8 mouse cellular contexts compared by ENCODE assay signal in the genomic region with DNA sequence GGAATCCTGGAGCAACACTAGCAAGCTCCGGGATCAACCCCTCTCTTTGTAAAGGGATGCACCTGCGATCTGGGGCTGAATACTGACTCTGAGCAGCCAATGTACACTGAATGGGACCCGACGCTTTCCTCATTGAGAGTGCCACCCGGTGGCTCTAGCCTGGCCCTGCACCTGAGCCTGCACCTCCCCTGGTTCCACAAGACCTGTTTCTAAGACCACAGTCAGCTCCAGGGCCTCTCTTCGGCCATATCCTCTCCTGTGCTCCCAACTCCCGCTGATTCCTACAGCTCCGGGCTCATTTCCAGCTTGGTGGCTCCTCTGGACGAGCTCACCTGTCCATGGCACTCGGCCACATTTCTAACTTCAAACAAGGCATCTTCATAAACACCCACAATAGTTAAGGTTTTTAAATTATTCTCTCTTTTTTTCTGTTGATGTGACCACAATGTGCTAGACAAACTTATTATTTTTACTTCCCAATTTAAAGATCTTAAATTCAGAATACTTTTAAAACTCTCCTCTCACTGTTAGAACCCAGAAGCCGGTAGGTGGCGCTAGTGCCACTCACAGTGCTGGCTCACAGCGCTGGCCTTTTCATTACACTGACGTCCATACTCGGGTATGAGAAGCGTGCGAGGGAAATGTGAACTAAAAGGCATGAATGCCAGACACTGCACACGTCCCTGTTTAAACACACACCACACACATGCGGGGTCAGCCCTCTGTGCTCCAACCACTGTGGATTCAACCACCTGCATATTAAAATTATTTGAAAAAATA. TPM values are rescaled to one million over a fixed set of nuclear protein-coding genes. Genes with fewer than 3 reads are reported as not detected.
A peak's percentile ranks its signal among the peaks of the same experiment; 100 is the strongest.
DNase-seq lines count a peak whose midpoint lies in the region; ATAC-seq and TF ChIP-seq lines count a peak whose summit lies in the region.

No protein-coding gene starts in this region.

- no peak overlapping the region for H3K9ac ChIP-seq in heart, embryonic 13.5 days
- no peak overlapping the region for H3K9ac ChIP-seq in kidney, postnatal 0 days (ENCODE audit: low read depth, low read length)
- no peak overlapping the region for H3K9ac ChIP-seq in liver, embryonic 11.5 days (ENCODE audit: low read depth, low read length)
- H3K9ac ChIP-seq in neural tube, embryonic 12.5 days, result no peak overlapping the region
- no peak overlapping the region for H3K9ac ChIP-seq in stomach, embryonic 16.5 days (ENCODE audit: low read length)

- no peaks in the 10 kb centered on the region for H3K27me3 ChIP-seq in heart, embryonic 13.5 days (replicated peaks)
- H3K27me3 ChIP-seq in kidney, postnatal 0 days (ENCODE audit: insufficient read depth, low read length), result no peaks in the 10 kb centered on the region
- H3K27me3 ChIP-seq in liver, embryonic 11.5 days (replicated peaks; ENCODE audit: control insufficient read depth, insufficient read depth, low read length), result no peaks in the 10 kb centered on the region
- H3K27me3 ChIP-seq in neural tube, embryonic 12.5 days (replicated peaks), result peaks cover 5% of the 10 kb centered on the region; the same call in 1 of the 2 replicates
- H3K27me3 ChIP-seq in stomach, embryonic 16.5 days (ENCODE audit: control insufficient read depth, insufficient read depth, low read length), result no peaks in the 10 kb centered on the region

- no peak overlapping the region for H3K4me2 ChIP-seq in heart, embryonic 13.5 days
- peak overlapping the region; percentile 30; the same call in 1 of the 2 replicates for H3K4me2 ChIP-seq in kidney, postnatal 0 days (ENCODE audit: low read length)
- H3K4me2 ChIP-seq in liver, embryonic 11.5 days, result no peak overlapping the region
- H3K4me2 ChIP-seq in neural tube, embryonic 12.5 days (replicated peaks), result no peak overlapping the region
- peak overlapping the region; percentile 23; the same call in 1 of the 2 replicates for H3K4me2 ChIP-seq in stomach, embryonic 16.5 days (ENCODE audit: low read depth, low read length)

- WGBS in heart, embryonic 13.5 days, result 20% methylated on average over 19 of the region's 19 CpGs
- 18% methylated on average over 19 of the region's 19 CpGs for WGBS in kidney, postnatal 0 days
- WGBS in liver, embryonic 11.5 days, result 24% methylated on average over 19 of the region's 19 CpGs
- 18% methylated on average over 19 of the region's 19 CpGs for WGBS in neural tube, embryonic 12.5 days
- 14% methylated on average over 19 of the region's 19 CpGs for WGBS in stomach, embryonic 16.5 days

- peak; percentile 81 for DNase-seq in B cell, adult 2 months
- DNase-seq in brain, adult 2 months (ENCODE audit: low read depth, low spot score), result peak; percentile 79
- DNase-seq in fibroblast of lung, adult 2 months (ENCODE audit: low read depth), result peak; percentile 38
- DNase-seq in kidney, postnatal 0 days (ENCODE audit: low spot score), result peak; percentile 93
- peak; percentile 59 for DNase-seq in liver, embryonic 11.5 days (ENCODE audit: low spot score)

- TF ChIP-seq CTCF in kidney, postnatal 0 days (IDR thresholded peaks at IDR 0.05; ENCODE audit: low read depth), result peak; percentile 90

- H3K4me1 ChIP-seq in heart, embryonic 13.5 days, result peaks cover 22% of the 10 kb centered on the region
- H3K4me1 ChIP-seq in kidney, postnatal 0 days (replicated peaks; ENCODE audit: insufficient read depth, low read length), result no peaks in the 10 kb centered on the region
- no peaks in the 10 kb centered on the region for H3K4me1 ChIP-seq in liver, embryonic 11.5 days (replicated peaks; ENCODE audit: control insufficient read depth, insufficient read depth, low read length)
- H3K4me1 ChIP-seq in neural tube, embryonic 12.5 days, result no peaks in the 10 kb centered on the region
- H3K4me1 ChIP-seq in stomach, embryonic 16.5 days (ENCODE audit: control insufficient read depth, insufficient read depth, low read length), result no peaks in the 10 kb centered on the region

- no peak overlapping the region for H3K4me3 ChIP-seq in heart, embryonic 13.5 days
- no peak overlapping the region for H3K4me3 ChIP-seq in kidney, postnatal 0 days (replicated peaks; ENCODE audit: low read depth, low read length)
- no peak overlapping the region for H3K4me3 ChIP-seq in liver, embryonic 11.5 days (ENCODE audit: low read depth, low read length)
- H3K4me3 ChIP-seq in neural tube, embryonic 12.5 days, result no peak overlapping the region
- no peak overlapping the region for H3K4me3 ChIP-seq in stomach, embryonic 16.5 days (replicated peaks; ENCODE audit: low read length)

- no peak overlapping the region for H3K27ac ChIP-seq in heart, embryonic 13.5 days (replicated peaks)
- no peak overlapping the region for H3K27ac ChIP-seq in kidney, postnatal 0 days
- H3K27ac ChIP-seq in liver, embryonic 11.5 days (ENCODE audit: low read depth, low read length), result no peak overlapping the region
- no peak overlapping the region for H3K27ac ChIP-seq in neural tube, embryonic 12.5 days
- H3K27ac ChIP-seq in stomach, embryonic 16.5 days (ENCODE audit: low read length), result no peak overlapping the region

- no peaks in the 10 kb centered on the region for H3K9me3 ChIP-seq in heart, embryonic 13.5 days
- no peaks in the 10 kb centered on the region for H3K9me3 ChIP-seq in kidney, postnatal 0 days (replicated peaks; ENCODE audit: low read length)
- no peaks in the 10 kb centered on the region for H3K9me3 ChIP-seq in liver, embryonic 11.5 days (ENCODE audit: control insufficient read depth, low read length)
- H3K9me3 ChIP-seq in neural tube, embryonic 12.5 days, result no peaks in the 10 kb centered on the region
- H3K9me3 ChIP-seq in stomach, embryonic 16.5 days (replicated peaks; ENCODE audit: control insufficient read depth, low read length), result no peaks in the 10 kb centered on the region

- peak; percentile 29; the same call in 1 of the 2 replicates for ATAC-seq in heart, embryonic 13.5 days (ENCODE audit: extremely low read depth, insufficient number of reproducible peaks, low FRiP score, low TSS enrichment)
- peak; percentile 78 for ATAC-seq in kidney, postnatal 0 days (replicated peaks; ENCODE audit: low FRiP score, low read depth)
- peak; percentile 70 for ATAC-seq in liver, embryonic 11.5 days (replicated peaks; ENCODE audit: low FRiP score)
- ATAC-seq in neural tube, embryonic 12.5 days (ENCODE audit: low FRiP score, low read depth), result peak; percentile 74; the same call in 1 of the 2 replicates
- peak; percentile 63; the same call in 1 of the 2 replicates for ATAC-seq in stomach, embryonic 16.5 days (ENCODE audit: insufficient read depth, low FRiP score)

- peaks cover 69% of the 10 kb centered on the region for H3K36me3 ChIP-seq in heart, embryonic 13.5 days
- H3K36me3 ChIP-seq in kidney, postnatal 0 days (ENCODE audit: insufficient read depth, low read length), result 0 out of 2 replicates have a peak, but pooled peaks cover 5% of the 10 kb centered on the region
- no peaks in the 10 kb centered on the region for H3K36me3 ChIP-seq in liver, embryonic 11.5 days (ENCODE audit: control insufficient read depth, insufficient read depth, low read length)
- H3K36me3 ChIP-seq in neural tube, embryonic 12.5 days, result no peaks in the 10 kb centered on the region
- no peaks in the 10 kb centered on the region for H3K36me3 ChIP-seq in stomach, embryonic 16.5 days (ENCODE audit: control insufficient read depth, insufficient read depth, low read length)

RNA-seq across cellular contexts. Expression of gene Myzap, which starts 48.5 kb away (rescaled TPM):
- polyA plus RNA-seq in heart, embryonic 13.5 days (2015; fragmentation: Nextera tagmentation; extraction: Ambion mirVana), result 72.1 and 74.6 TPM in 2 replicates
- polyA plus RNA-seq in kidney, postnatal 0 days (2015; fragmentation: Nextera tagmentation; extraction: Ambion mirVana), result 14.8 and 16.9 TPM in 2 replicates
- polyA plus RNA-seq in liver, embryonic 11.5 days (2014; fragmentation: Nextera tagmentation; extraction: Ambion mirVana), result 9.1 and 9.8 TPM in 2 replicates
- polyA plus RNA-seq in neural tube, embryonic 12.5 days (2016; fragmentation: Nextera tagmentation; extraction: Ambion mirVana), result 5.3 and 5.4 TPM in 2 replicates
- polyA plus RNA-seq in stomach, embryonic 16.5 days (2015; fragmentation: Nextera tagmentation; extraction: Ambion mirVana), result 16.4 and 19.6 TPM in 2 replicates

RNA-seq across cellular contexts. Expression of gene Polr2m, which starts 57.9 kb away (rescaled TPM):
- 356 and 358 TPM in 2 replicates for polyA plus RNA-seq in heart, embryonic 13.5 days (2015; fragmentation: Nextera tagmentation; extraction: Ambion mirVana)
- 324 and 337 TPM in 2 replicates for polyA plus RNA-seq in kidney, postnatal 0 days (2015; fragmentation: Nextera tagmentation; extraction: Ambion mirVana)
- 260 and 294 TPM in 2 replicates for polyA plus RNA-seq in liver, embryonic 11.5 days (2014; fragmentation: Nextera tagmentation; extraction: Ambion mirVana)
- polyA plus RNA-seq in neural tube, embryonic 12.5 days (2016; fragmentation: Nextera tagmentation; extraction: Ambion mirVana), result 400 and 407 TPM in 2 replicates
- 292 and 315 TPM in 2 replicates for polyA plus RNA-seq in stomach, embryonic 16.5 days (2015; fragmentation: Nextera tagmentation; extraction: Ambion mirVana)

Comparison
In these comparisons a context has a peak if more than half of its experiments do, and no peak if none do; other contexts are left out.
1. DNase-seq: peak in every context shown above with its lines; median percentile 93 in kidney, postnatal 0 days; 81 in B cell, adult 2 months; 79 in brain, adult 2 months; 59 in liver, embryonic 11.5 days; 38 in fibroblast of lung, adult 2 months.
2. H3K4me2 ChIP-seq: peak in kidney, postnatal 0 days (single experiment) and stomach, embryonic 16.5 days (single experiment); none in heart, embryonic 13.5 days (single experiment), liver, embryonic 11.5 days (single experiment) and neural tube, embryonic 12.5 days (single experiment).
3. Peak in every context shown above with its lines, with median percentiles within 50 percentile points of each other: ATAC-seq.